Mouse (Mus musculus) forebrain, embryonic 16.5 days (tissue): ENCODE data around the gene Knl1. TPM values are rescaled to one million over a fixed set of nuclear protein-coding genes. Genes with fewer than 3 reads are reported as not detected.

Source experiments
- ATAC-seq: fragments of 200-750 bp; cut with Nextera tagmentation; 2 replicates; pipeline ENCODE4 v1.8.0; 2017; ENCODE audit warnings: mild to moderate bottlenecking, moderate library complexity
- H3K27ac ChIP-seq: fragments of 300-500 bp; sonication (generic); 2 replicates; pipeline ENCODE4 v1.5.1; 2014; ENCODE audit warnings: low read length, control low read depth
- H3K27me3 ChIP-seq: fragments of 300-500 bp; sonication (generic); replicated peaks from 2 replicates; pipeline ENCODE4 v1.6.1; 2014; ENCODE audit warnings: low read length; ENCODE audit not compliant: control insufficient read depth, insufficient read depth
- H3K36me3 ChIP-seq: fragments of 300-500 bp; sonication (generic); 2 replicates; pipeline ENCODE4 v1.6.1; 2014; ENCODE audit not compliant: control insufficient read depth, insufficient read depth
- H3K4me1 ChIP-seq: fragments of 300-500 bp; sonication (generic); replicated peaks from 2 replicates; pipeline ENCODE4 v1.6.1; 2014; ENCODE audit warnings: low read length; ENCODE audit not compliant: control insufficient read depth, insufficient read depth
- H3K4me2 ChIP-seq: fragments of 300-500 bp; sonication (generic); 2 replicates; pipeline ENCODE4 v1.6.1; 2014; ENCODE audit warnings: mild to moderate bottlenecking, low read length, control low read depth
- H3K4me3 ChIP-seq: fragments of 300-500 bp; sonication (generic); replicated peaks from 2 replicates; pipeline ENCODE4 v1.5.1; 2014; ENCODE audit warnings: mild to moderate bottlenecking, low read length, control low read depth
- H3K9ac ChIP-seq: fragments of 300-500 bp; sonication (generic); replicated peaks from 2 replicates; pipeline ENCODE4 v1.6.1; 2014; ENCODE audit warnings: low read depth, low read length, control low read depth
- H3K9me3 ChIP-seq: fragments of 300-500 bp; sonication (generic); 2 replicates; pipeline ENCODE4 v1.6.1; 2016; ENCODE audit warnings: low read length; ENCODE audit not compliant: control insufficient read depth
- WGBS: fragments of 180-500 bp; shearing (Covaris S2); extraction: QIAGEN DNeasy Blood & Tissue Kit; methylation state at CpG from one replicate; pipeline ENCODE4 v1.1.7; 2014; 5-methylcytosine and 5-hydroxymethylcytosine counted together
- polyA plus RNA-seq: library from polyadenylated mRNA; unstranded; fragments of >200 nt; fragmentation: Nextera tagmentation; extraction: Ambion mirVana; gene quantifications from 2 replicates; pipeline ENCODE4 v1.2.1, GENCODE M21; 2015

Knl1 gene
- polyA plus RNA-seq, 1 experiment from 2014 or later: 23.9 TPM

- H3K9ac ChIP-seq: no peak overlapping the region
- H3K27me3 ChIP-seq: no peaks in the 10 kb centered on the region
- 87% methylated on average over 6 of the region's 6 CpGs for WGBS
- H3K9me3 ChIP-seq: no peaks in the 10 kb centered on the region; the same call in 1 of the 2 replicates
- H3K27ac ChIP-seq: no peak overlapping the region
- ATAC-seq: no peak
- H3K4me1 ChIP-seq: no peaks in the 10 kb centered on the region
- peaks cover 54% of the 10 kb centered on the region for H3K36me3 ChIP-seq
- H3K4me2 ChIP-seq: no peak overlapping the region
- H3K4me3 ChIP-seq: no peak overlapping the region
Observed at GRCm38 (mm10) chr2:119146435-119146834, 99.5 kb downstream of the Knl1 start.

- Histone ChIP-seq H3K27me3 (no peaks in the 10 kb centered on the region), H3K4me3 (no peak overlapping the region), H3K9me3 (no peaks in the 10 kb centered on the region; the same call in 1 of the 2 replicates), H3K36me3 (peaks cover 54% of the 10 kb centered on the region), H3K4me2 (no peak overlapping the region), H3K4me1 (no peaks in the 10 kb centered on the region), H3K9ac (no peak overlapping the region), H3K27ac (no peak overlapping the region)
- 85% methylated on average over 22 of the region's 22 CpGs for WGBS
- no peak for ATAC-seq
Observed at GRCm38 (mm10) chr2:119147160-119147678, 100.3 kb downstream of the Knl1 start.

- peaks cover 52% of the 10 kb centered on the region for H3K36me3 ChIP-seq
- no peak overlapping the region for H3K4me2 ChIP-seq
- H3K27me3 ChIP-seq: no peaks in the 10 kb centered on the region
- H3K9ac ChIP-seq: no peak overlapping the region
- no peak overlapping the region for H3K27ac ChIP-seq
- no peak for ATAC-seq
- no peak overlapping the region for H3K4me3 ChIP-seq
- no peaks in the 10 kb centered on the region; the same call in 1 of the 2 replicates for H3K9me3 ChIP-seq
- no peaks in the 10 kb centered on the region for H3K4me1 ChIP-seq
- 90% methylated on average over 8 of the region's 8 CpGs for WGBS
Observed at GRCm38 (mm10) chr2:119147775-119148174, 100.9 kb downstream of the Knl1 start.

- no peak overlapping the region for H3K4me3 ChIP-seq
- H3K4me2 ChIP-seq: no peak overlapping the region
- no peaks in the 10 kb centered on the region for H3K27me3 ChIP-seq
- H3K27ac ChIP-seq: no peak overlapping the region
- H3K9ac ChIP-seq: no peak overlapping the region
- ATAC-seq: no peak
- H3K9me3 ChIP-seq: no peaks in the 10 kb centered on the region
- H3K4me1 ChIP-seq: peaks cover 12% of the 10 kb centered on the region
- H3K36me3 ChIP-seq: peaks cover 30% of the 10 kb centered on the region
- WGBS: 92% methylated on average over 6 of the region's 6 CpGs
Observed at GRCm38 (mm10) chr2:119152255-119152654, 105.3 kb downstream of the Knl1 start.

GRCm38 (mm10) chr2:119154683-119155082 is 107.8 kb downstream of the Knl1 start:
- H3K4me2 ChIP-seq: no peak overlapping the region
- no peak overlapping the region for H3K4me3 ChIP-seq
- 88% methylated on average over 2 of the region's 2 CpGs for WGBS
- no peak for ATAC-seq
- peaks cover 21% of the 10 kb centered on the region for H3K36me3 ChIP-seq
- H3K9ac ChIP-seq: no peak overlapping the region
- no peaks in the 10 kb centered on the region for H3K27me3 ChIP-seq
- no peaks in the 10 kb centered on the region for H3K9me3 ChIP-seq
- H3K27ac ChIP-seq: no peak overlapping the region
- H3K4me1 ChIP-seq: peaks cover 16% of the 10 kb centered on the region

Other genes with a start within 250 kb of the Knl1 start
- gene Knstrn, start 233.1 kb upstream of the Knl1 start, polyA plus RNA-seq: 49.6 and 52.6 TPM in 2 replicates
- gene Ivd, start 185.2 kb upstream of the Knl1 start, polyA plus RNA-seq: 45.2 and 50.4 TPM in 2 replicates
- gene Bahd1, start 146.7 kb upstream of the Knl1 start, polyA plus RNA-seq: 5.7 and 6.5 TPM in 2 replicates
- 5.4 and 6.1 TPM in 2 replicates for gene Chst14, start 120.6 kb upstream of the Knl1 start, polyA plus RNA-seq
- gene Ccdc32, start 17.7 kb upstream of the Knl1 start, polyA plus RNA-seq: 41.6 and 46.1 TPM in 2 replicates
- gene Rpusd2, start 12.3 kb upstream of the Knl1 start, polyA plus RNA-seq: 5.0 and 5.1 TPM in 2 replicates
- 17.6 and 20.3 TPM in 2 replicates for gene Rad51, start 65.7 kb downstream of the Knl1 start, polyA plus RNA-seq
- 59.6 and 65.3 TPM in 2 replicates for gene Rmdn3, start 109.9 kb downstream of the Knl1 start, polyA plus RNA-seq
- 0.47 and 0.55 TPM in 2 replicates for gene Gchfr, start 120.7 kb downstream of the Knl1 start, polyA plus RNA-seq
- gene Gm14137, start 127.4 kb downstream of the Knl1 start, polyA plus RNA-seq: 1.1 and 1.3 TPM in 2 replicates
- 66.2 and 66.9 TPM in 2 replicates for gene Zfyve19, start 161.5 kb downstream of the Knl1 start, polyA plus RNA-seq
- 21.3 and 24.6 TPM in 2 replicates for gene Dnajc17, start 161.7 kb downstream of the Knl1 start, polyA plus RNA-seq
- gene Ppp1r14d, start 182.8 kb downstream of the Knl1 start, polyA plus RNA-seq: not detected in 2 replicates
- 0.44 and 0.57 TPM in 2 replicates for gene Spint1, start 190.2 kb downstream of the Knl1 start, polyA plus RNA-seq
- 24.8 and 31.8 TPM in 2 replicates for gene Rhov, start 224.2 kb downstream of the Knl1 start, polyA plus RNA-seq
- gene Vps18, start 241.6 kb downstream of the Knl1 start, polyA plus RNA-seq: 32.5 and 33.6 TPM in 2 replicates